ENCODE assay signal across 8 mouse cellular contexts in the genomic region with DNA sequence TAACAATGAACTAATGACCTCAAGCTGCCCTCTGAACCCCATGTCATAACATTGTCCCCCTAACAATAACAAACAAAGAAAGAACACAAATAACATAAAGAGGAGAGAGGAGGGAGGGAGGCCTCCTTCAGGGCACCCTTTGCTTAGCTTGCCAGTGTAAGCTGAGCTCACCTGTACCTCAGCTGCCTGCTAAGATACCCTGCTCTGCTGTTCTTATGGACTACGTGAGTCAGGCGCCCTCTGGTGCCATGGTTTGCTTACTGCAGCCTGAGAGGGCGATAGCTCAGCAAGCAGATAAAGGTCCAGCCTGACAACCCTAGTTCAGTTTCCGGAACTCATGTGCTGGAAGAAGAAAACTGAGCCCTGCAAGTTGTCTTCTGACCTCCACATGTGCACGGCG.
DNase-seq lines count a peak whose midpoint lies in the region; ATAC-seq and TF ChIP-seq lines count a peak whose summit lies in the region.

No protein-coding gene starts in this region.

- no peaks in the 10 kb centered on the region for H3K36me3 ChIP-seq in heart, adult 2 months (ENCODE audit: control insufficient read depth, insufficient read depth, low read length)
- no peaks in the 10 kb centered on the region for H3K36me3 ChIP-seq in heart, embryonic 10.5 days
- no peaks in the 10 kb centered on the region for H3K36me3 ChIP-seq in embryonic facial prominence, embryonic 11.5 days (replicated peaks; ENCODE audit: control insufficient read depth, insufficient read depth, low read depth, low read length)

- no peak for TF ChIP-seq EP300 in heart, adult 2 months (IDR thresholded peaks at IDR 0.05; ENCODE audit: insufficient read depth, low read depth, low read length)

- 81% methylated on average over 6 of the region's 6 CpGs for WGBS in heart, adult 2 months
- WGBS in heart, embryonic 10.5 days, result 66% methylated on average over 6 of the region's 6 CpGs
- WGBS in embryonic facial prominence, embryonic 11.5 days, result 60% methylated on average over 6 of the region's 6 CpGs

- intact Hi-C loops in heart, adult 2 months (cut with DNase I), result no loop called here

- no peak for TF ChIP-seq POLR2A in heart, adult 2 months (IDR thresholded peaks at IDR 0.05; ENCODE audit: insufficient read depth, low read depth, low read length)

- H3K9me3 ChIP-seq in heart, embryonic 10.5 days, result no peaks in the 10 kb centered on the region
- no peaks in the 10 kb centered on the region; the same call in 1 of the 2 replicates for H3K9me3 ChIP-seq in embryonic facial prominence, embryonic 11.5 days (replicated peaks; ENCODE audit: control insufficient read depth, low read length)

- H3K27ac ChIP-seq in heart, adult 2 months, result no peak overlapping the region
- no peak overlapping the region for H3K27ac ChIP-seq in heart, embryonic 10.5 days
- H3K27ac ChIP-seq in embryonic facial prominence, embryonic 11.5 days (replicated peaks; ENCODE audit: low read depth, low read length), result no peak overlapping the region

- no peak for DNase-seq in heart, adult 2 months
- no peak for DNase-seq in heart, embryonic 10.5 days (ENCODE audit: low spot score)
- peak; percentile 45 for DNase-seq in right cerebral cortex, postnatal 4 days
- no peak for DNase-seq in right cerebral cortex, postnatal 36 days (ENCODE audit: low spot score in 2 of 2)
- peak; percentile 61 for DNase-seq in embryonic facial prominence, embryonic 11.5 days (ENCODE audit: low spot score)
- no peak for DNase-seq in c-Kit-positive CD71-positive TER-119-positive erythroid progenitor cells, embryonic 14.5 days (ENCODE audit: low spot score)

- peaks cover 6% of the 10 kb centered on the region for H3K4me1 ChIP-seq in heart, adult 2 months (ENCODE audit: control insufficient read depth, insufficient read depth, low read length)
- peaks cover 16% of the 10 kb centered on the region for H3K4me1 ChIP-seq in heart, embryonic 10.5 days
- no peaks in the 10 kb centered on the region for H3K4me1 ChIP-seq in embryonic facial prominence, embryonic 11.5 days (ENCODE audit: control insufficient read depth, insufficient read depth, low read length)

- H3K9ac ChIP-seq in heart, adult 2 months (ENCODE audit: low read depth, low read length), result no peak overlapping the region
- no peak overlapping the region for H3K9ac ChIP-seq in embryonic facial prominence, embryonic 11.5 days (replicated peaks; ENCODE audit: low read length)

- ATAC-seq in embryonic facial prominence, embryonic 11.5 days (replicated peaks; ENCODE audit: insufficient number of reproducible peaks, low FRiP score, low TSS enrichment, low read depth), result no peak
- 0 out of 2 replicates have a peak, but pooled peaks have one; percentile 32 for ATAC-seq in megakaryocyte progenitor cell, adult 5-6 weeks (replicated peaks; ENCODE audit: poor library complexity)
- no peak for ATAC-seq in monocyte, adult 5-6 weeks (replicated peaks; ENCODE audit: insufficient number of reproducible peaks, low FRiP score, low TSS enrichment, poor library complexity, severe bottlenecking)

- peak; percentile 65 for TF ChIP-seq CTCF in heart, adult 2 months (IDR thresholded peaks at IDR 0.05)

- no peaks in the 10 kb centered on the region for H3K27me3 ChIP-seq in heart, adult 2 months (ENCODE audit: control insufficient read depth, insufficient read depth, low read length)
- no peaks in the 10 kb centered on the region for H3K27me3 ChIP-seq in heart, embryonic 10.5 days (ENCODE audit: insufficient read depth, poor library complexity, severe bottlenecking)
- H3K27me3 ChIP-seq in embryonic facial prominence, embryonic 11.5 days (ENCODE audit: control insufficient read depth, insufficient read depth, low read length), result no peaks in the 10 kb centered on the region

- H3K4me2 ChIP-seq in embryonic facial prominence, embryonic 11.5 days (ENCODE audit: low read depth, low read length), result no peak overlapping the region

- no peak overlapping the region for H3K4me3 ChIP-seq in heart, adult 2 months
- no peak overlapping the region for H3K4me3 ChIP-seq in heart, embryonic 10.5 days
- H3K4me3 ChIP-seq in embryonic facial prominence, embryonic 11.5 days (ENCODE audit: low read depth, low read length), result no peak overlapping the region

- no peaks in the 10 kb centered on the region for H3K79me2 ChIP-seq in heart, adult 2 months (replicated peaks; ENCODE audit: control insufficient read depth, insufficient read depth, low read length)

Comparison
In these comparisons a context has a peak if more than half of its experiments do, and no peak if none do; other contexts are left out.
1. DNase-seq: peak in right cerebral cortex, postnatal 4 days (single experiment) and embryonic facial prominence, embryonic 11.5 days (single experiment); none in heart, adult 2 months (0 of 2), heart, embryonic 10.5 days (single experiment), right cerebral cortex, postnatal 36 days (0 of 2) and c-Kit-positive CD71-positive TER-119-positive erythroid progenitor cells, embryonic 14.5 days (single experiment).